Mouse (Mus musculus): ENCODE results near the gene Aff3.

GRCm38 (mm10) chr1:38501231-38501630 lies 163.5 kb downstream of the Aff3 start:
- no peak for TF ChIP-seq POLR2A (IDR thresholded peaks at IDR 0.05; ENCODE audit: borderline replicate concordance, extremely low read depth, low read depth, low read length)
- TF ChIP-seq CTCF (IDR thresholded peaks at IDR 0.05; ENCODE audit: insufficient read depth, low read length), result no peak

Data from lung, adult 2 months (tissue).